Mouse (Mus musculus): ENCODE data around the gene 4931414P19Rik.

4931414P19Rik gene

GRCm38 (mm10) chr14:54583681-54584338, 22.0 kb downstream of the 4931414P19Rik start:
- DNase-seq (ENCODE audit: low spot score), result peak; percentile 66

GRCm38 (mm10) chr14:54582536-54582935, 23.3 kb downstream of the 4931414P19Rik start:
- no peak for DNase-seq (ENCODE audit: low spot score)

GRCm38 (mm10) chr14:54579638-54580037, 26.2 kb downstream of the 4931414P19Rik start:
- no peak for DNase-seq (ENCODE audit: low spot score)

GRCm38 (mm10) chr14:54578063-54578462, 27.7 kb downstream of the 4931414P19Rik start:
- peak; percentile 33 for DNase-seq (ENCODE audit: low spot score)

- peak; percentile 86 for DNase-seq (ENCODE audit: low spot score)
These were observed 28.5 kb downstream of the 4931414P19Rik start, which contains the start of gene Ajuba for GRCm38 (mm10) chr14:54577089-54577982. Ajuba (minus strand) TSS chr14:54577558.

GRCm38 (mm10) chr14:54576241-54577088, 29.3 kb downstream of the 4931414P19Rik start:
- no peak for DNase-seq (ENCODE audit: low spot score)

GRCm38 (mm10) chr14:54575631-54576030, 30.2 kb downstream of the 4931414P19Rik start:
- DNase-seq (ENCODE audit: low spot score), result peak; percentile 56

GRCm38 (mm10) chr14:54575031-54575430, 30.8 kb downstream of the 4931414P19Rik start:
- no peak for DNase-seq (ENCODE audit: low spot score)

- DNase-seq (ENCODE audit: low spot score), result no peak
These were observed 31.5 kb downstream of the 4931414P19Rik start for GRCm38 (mm10) chr14:54574253-54574652.

- no peak for DNase-seq (ENCODE audit: low spot score)
These were observed 32.7 kb downstream of the 4931414P19Rik start for GRCm38 (mm10) chr14:54572790-54573736.

- DNase-seq (ENCODE audit: low spot score), result no peak
These were observed 33.7 kb downstream of the 4931414P19Rik start for GRCm38 (mm10) chr14:54572122-54572521.

GRCm38 (mm10) chr14:54569451-54570392, 36.1 kb downstream of the 4931414P19Rik start:
- DNase-seq (ENCODE audit: low spot score), result no peak

GRCm38 (mm10) chr14:54568694-54569414, 36.9 kb downstream of the 4931414P19Rik start:
- peak; percentile 65 for DNase-seq (ENCODE audit: low spot score)

GRCm38 (mm10) chr14:54560527-54561242, 45.1 kb downstream of the 4931414P19Rik start:
- no peak for DNase-seq (ENCODE audit: low spot score)

GRCm38 (mm10) chr14:54557330-54557729, 48.5 kb downstream of the 4931414P19Rik start:
- DNase-seq (ENCODE audit: low spot score), result no peak

GRCm38 (mm10) chr14:54553975-54554769, 51.6 kb downstream of the 4931414P19Rik start, which contains the start of gene Haus4:
Haus4 (minus strand) TSS chr14:54554616.
- DNase-seq (ENCODE audit: low spot score), result peak; percentile 71

GRCm38 (mm10) chr14:54553454-54553974, 52.3 kb downstream of the 4931414P19Rik start:
- no peak for DNase-seq (ENCODE audit: low spot score)
